Mouse (Mus musculus) embryonic facial prominence, embryonic 10.5 days (tissue): ENCODE results near the gene Tent5c. TPM values are rescaled to one million over a fixed set of nuclear protein-coding genes. Genes with fewer than 3 reads are reported as not detected.

Source experiments
- DNase-seq: peaks from one replicate; pipeline ENCODE4 v3.0.0-alpha.2; 2017; ENCODE audit warnings: low spot score
- H3K27ac ChIP-seq: fragments of 300-500 bp; sonication (generic); replicated peaks from 2 replicates; pipeline ENCODE4 v1.5.1; 2016; ENCODE audit warnings: mild to moderate bottlenecking
- H3K27me3 ChIP-seq: fragments of 300-500 bp; sonication (generic); replicated peaks from 2 replicates; pipeline ENCODE4 v1.6.1; 2016; ENCODE audit warnings: low read depth, mild to moderate bottlenecking; ENCODE audit not compliant: poor library complexity, severe bottlenecking
- H3K36me3 ChIP-seq: fragments of 300-500 bp; sonication (generic); replicated peaks from 2 replicates; pipeline ENCODE4 v1.6.1; 2016; ENCODE audit warnings: mild to moderate bottlenecking, moderate library complexity
- H3K4me1 ChIP-seq: fragments of 300-500 bp; sonication (generic); 2 replicates; pipeline ENCODE4 v1.6.1; 2016
- H3K4me3 ChIP-seq: fragments of 300-500 bp; sonication (generic); 2 replicates; pipeline ENCODE4 v1.5.1; 2016; ENCODE audit warnings: mild to moderate bottlenecking, moderate library complexity
- H3K9me3 ChIP-seq: fragments of 300-500 bp; sonication (generic); 2 replicates; pipeline ENCODE4 v1.6.1; 2016; ENCODE audit warnings: mild to moderate bottlenecking
- WGBS: fragments of 180-500 bp; shearing (Covaris S2); methylation state at CpG from one replicate; pipeline ENCODE4 v1.1.7; 2016; 5-methylcytosine and 5-hydroxymethylcytosine counted together
- polyA plus RNA-seq: library from polyadenylated mRNA; unstranded; fragments of >200 nt; fragmentation: Nextera tagmentation; extraction: Ambion mirVana; gene quantifications from 2 replicates; pipeline ENCODE4 v1.2.1, GENCODE M21; 2016

Gene Tent5c
- polyA plus RNA-seq, 1 experiment from 2014 or later = 1.7 TPM

GRCm38 (mm10) chr3:100482971-100483610 lies 6.0 kb downstream of the Tent5c start:
- Histone ChIP-seq H3K4me3 (no peak overlapping the region), H3K9me3 (no peaks in the 10 kb centered on the region), H3K36me3 (no peaks in the 10 kb centered on the region), H3K27me3 (peaks cover 37% of the 10 kb centered on the region), H3K27ac (no peak overlapping the region), H3K4me1 (peaks cover 17% of the 10 kb centered on the region)
- DNase-seq = no peak
- 88% methylated on average over 5 of the region's 5 CpGs for WGBS

- DNase-seq = no peak
- H3K27ac ChIP-seq = no peak overlapping the region
- H3K4me3 ChIP-seq = no peak overlapping the region
- no peaks in the 10 kb centered on the region for H3K9me3 ChIP-seq
- H3K4me1 ChIP-seq = peaks cover 16% of the 10 kb centered on the region
- no peaks in the 10 kb centered on the region for H3K36me3 ChIP-seq
- peaks cover 30% of the 10 kb centered on the region for H3K27me3 ChIP-seq
- 74% methylated on average over 7 of the region's 7 CpGs for WGBS
Measured at GRCm38 (mm10) chr3:100482324-100482911, 6.7 kb downstream of the Tent5c start.

GRCm38 (mm10) chr3:100480251-100481005 lies 8.7 kb downstream of the Tent5c start:
- no peaks in the 10 kb centered on the region for H3K36me3 ChIP-seq
- WGBS = 82% methylated on average over 7 of the region's 7 CpGs

GRCm38 (mm10) chr3:100474950-100475472 lies 14.1 kb downstream of the Tent5c start:
- no peaks in the 10 kb centered on the region for H3K9me3 ChIP-seq
- H3K27ac ChIP-seq = no peak overlapping the region
- no peak for DNase-seq
- WGBS = 57% methylated on average over 8 of the region's 8 CpGs
- peaks cover 11% of the 10 kb centered on the region for H3K4me1 ChIP-seq
- H3K27me3 ChIP-seq = no peaks in the 10 kb centered on the region
- no peaks in the 10 kb centered on the region for H3K36me3 ChIP-seq
- H3K4me3 ChIP-seq = no peak overlapping the region

More at GRCm38 (mm10) chr3:100480251-100481005, 8.7 kb downstream of the Tent5c start:
- Histone ChIP-seq H3K9me3 (no peaks in the 10 kb centered on the region), H3K27me3 (peaks cover 11% of the 10 kb centered on the region), H3K27ac (no peak overlapping the region), H3K4me1 (peaks cover 12% of the 10 kb centered on the region), H3K4me3 (no peak overlapping the region)
- DNase-seq = no peak

GRCm38 (mm10) chr3:100474536-100474935 lies 14.6 kb downstream of the Tent5c start:
- 80% methylated on average over 7 of the region's 7 CpGs for WGBS
- no peak overlapping the region for H3K27ac ChIP-seq
- DNase-seq = no peak
- H3K36me3 ChIP-seq = no peaks in the 10 kb centered on the region
- no peaks in the 10 kb centered on the region for H3K9me3 ChIP-seq
- no peak overlapping the region for H3K4me3 ChIP-seq
- H3K4me1 ChIP-seq = peaks cover 15% of the 10 kb centered on the region
- H3K27me3 ChIP-seq = no peaks in the 10 kb centered on the region

- Histone ChIP-seq H3K27me3 (no peaks in the 10 kb centered on the region), H3K9me3 (no peaks in the 10 kb centered on the region), H3K27ac (peak overlapping the region; percentile 24; the same call in 1 of the 2 replicates), H3K4me1 (peaks cover 22% of the 10 kb centered on the region), H3K36me3 (no peaks in the 10 kb centered on the region), H3K4me3 (no peak overlapping the region)
- no peak for DNase-seq
- 94% methylated on average over 21 of the region's 21 CpGs for WGBS
Measured at GRCm38 (mm10) chr3:100473146-100473545, 16.0 kb downstream of the Tent5c start.

- WGBS = 59% methylated on average over 3 of the region's 3 CpGs
- Histone ChIP-seq H3K27ac (no peak overlapping the region), H3K36me3 (no peaks in the 10 kb centered on the region), H3K9me3 (no peaks in the 10 kb centered on the region), H3K4me3 (no peak overlapping the region), H3K27me3 (no peaks in the 10 kb centered on the region), H3K4me1 (peaks cover 22% of the 10 kb centered on the region)
- no peak for DNase-seq
Measured at GRCm38 (mm10) chr3:100470902-100471301, 18.2 kb downstream of the Tent5c start.

- no peaks in the 10 kb centered on the region for H3K36me3 ChIP-seq
- H3K27me3 ChIP-seq = no peaks in the 10 kb centered on the region
- H3K4me3 ChIP-seq = no peak overlapping the region
- no peak overlapping the region for H3K27ac ChIP-seq
- DNase-seq = no peak
- H3K4me1 ChIP-seq = peaks cover 18% of the 10 kb centered on the region
- WGBS = 74% methylated on average over 3 of the region's 3 CpGs
- no peaks in the 10 kb centered on the region for H3K9me3 ChIP-seq
Measured at GRCm38 (mm10) chr3:100470101-100470500, 19.0 kb downstream of the Tent5c start.

- WGBS = 87% methylated on average over 4 of the region's 4 CpGs
- Histone ChIP-seq H3K36me3 (no peaks in the 10 kb centered on the region), H3K27ac (no peak overlapping the region), H3K4me3 (no peak overlapping the region), H3K4me1 (peaks cover 37% of the 10 kb centered on the region), H3K27me3 (no peaks in the 10 kb centered on the region), H3K9me3 (no peaks in the 10 kb centered on the region)
- DNase-seq = no peak
Measured at GRCm38 (mm10) chr3:100466551-100466950, 22.6 kb downstream of the Tent5c start.

GRCm38 (mm10) chr3:100464596-100464995 lies 24.5 kb downstream of the Tent5c start:
- DNase-seq = no peak
- 93% methylated on average over 5 of the region's 5 CpGs for WGBS
- Histone ChIP-seq H3K4me1 (peaks cover 32% of the 10 kb centered on the region), H3K27ac (no peak overlapping the region), H3K4me3 (no peak overlapping the region), H3K9me3 (no peaks in the 10 kb centered on the region), H3K36me3 (no peaks in the 10 kb centered on the region), H3K27me3 (no peaks in the 10 kb centered on the region)

GRCm38 (mm10) chr3:100463959-100464265 lies 25.2 kb downstream of the Tent5c start:
- Histone ChIP-seq H3K27ac (peak overlapping the region; percentile 70; the same call in 1 of the 2 replicates), H3K4me1 (peaks cover 25% of the 10 kb centered on the region), H3K9me3 (no peaks in the 10 kb centered on the region), H3K36me3 (no peaks in the 10 kb centered on the region), H3K27me3 (no peaks in the 10 kb centered on the region), H3K4me3 (no peak overlapping the region)
- DNase-seq = no peak
- 57% methylated on average over 2 of the region's 2 CpGs for WGBS

- peak overlapping the region; percentile 70 for H3K27ac ChIP-seq
- H3K9me3 ChIP-seq = no peaks in the 10 kb centered on the region
- H3K27me3 ChIP-seq = no peaks in the 10 kb centered on the region
- DNase-seq = peak; percentile 57
- 25% methylated on average over 12 of the region's 12 CpGs for WGBS
- H3K36me3 ChIP-seq = no peaks in the 10 kb centered on the region
- no peak overlapping the region; the same call in 1 of the 2 replicates for H3K4me3 ChIP-seq
- peaks cover 22% of the 10 kb centered on the region for H3K4me1 ChIP-seq
Measured at GRCm38 (mm10) chr3:100463160-100463958, 25.8 kb downstream of the Tent5c start.
